Mouse (Mus musculus) forebrain, embryonic 10.5 days (tissue): ENCODE results near the gene Rab3c. TPM values are rescaled to one million over a fixed set of nuclear protein-coding genes. Genes with fewer than 3 reads are reported as not detected.
A peak's percentile ranks its signal among the peaks of the same experiment; 100 is the strongest.

Experiments used
- DNase-seq: peaks from one replicate; pipeline ENCODE4 v3.0.0-alpha.2; 2017; ENCODE audit warnings: low spot score; ENCODE audit errors: extremely low spot score
- H3K27ac ChIP-seq: fragments of 300-500 bp; sonication (generic); 2 replicates; pipeline ENCODE4 v1.5.1; 2016; ENCODE audit warnings: mild to moderate bottlenecking
- H3K27me3 ChIP-seq: fragments of 300-500 bp; sonication (generic); 2 replicates; pipeline ENCODE4 v1.6.1; 2016; ENCODE audit warnings: mild to moderate bottlenecking; ENCODE audit not compliant: poor library complexity, severe bottlenecking
- H3K36me3 ChIP-seq: fragments of 300-500 bp; sonication (generic); replicated peaks from 2 replicates; pipeline ENCODE4 v1.6.1; 2016; ENCODE audit warnings: mild to moderate bottlenecking, moderate library complexity
- H3K4me1 ChIP-seq: fragments of 300-500 bp; sonication (generic); 2 replicates; pipeline ENCODE4 v1.6.1; 2016
- H3K4me3 ChIP-seq: fragments of 300-500 bp; sonication (generic); 2 replicates; pipeline ENCODE4 v1.5.1; 2016; ENCODE audit warnings: mild to moderate bottlenecking, moderate library complexity
- H3K9me3 ChIP-seq: fragments of 300-500 bp; sonication (generic); 2 replicates; pipeline ENCODE4 v1.6.1; 2016; ENCODE audit warnings: mild to moderate bottlenecking, moderate library complexity
- WGBS: fragments of 180-500 bp; shearing (Covaris S2); methylation state at CpG from one replicate; pipeline ENCODE4 v1.1.7; 2016; 5-methylcytosine and 5-hydroxymethylcytosine counted together
- polyA plus RNA-seq: library from polyadenylated mRNA; unstranded; fragments of >200 nt; fragmentation: Nextera tagmentation; extraction: Ambion mirVana; gene quantifications from 2 replicates; pipeline ENCODE4 v1.2.1, GENCODE M21; 2016

Gene Rab3c
- polyA plus RNA-seq, 1 experiment from 2014 or later = 3.9 TPM

DNA sequence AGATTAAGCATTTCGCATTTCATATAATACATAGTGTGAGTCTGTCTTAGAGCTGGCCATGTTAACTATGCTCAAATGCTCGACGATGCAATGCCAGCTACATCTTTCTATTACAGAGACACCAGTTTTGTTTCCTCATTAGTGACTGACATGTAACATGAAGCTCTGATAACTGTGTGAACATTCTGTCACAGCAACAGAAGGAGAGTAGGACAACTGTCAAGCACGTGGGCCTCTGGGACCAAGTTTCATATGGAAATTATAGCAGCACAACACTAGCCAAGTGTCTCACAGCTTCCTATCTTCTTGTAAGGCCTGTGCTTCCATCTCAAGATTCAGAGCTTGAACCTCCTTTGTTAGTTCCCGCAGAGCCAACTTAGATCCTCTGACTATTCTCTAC is 163.9 kb downstream of the Rab3c start:
- H3K9me3 ChIP-seq = no peaks in the 10 kb centered on the region
- no peak for DNase-seq
- 89% methylated on average over 5 of the region's 5 CpGs for WGBS
- peaks cover 18% of the 10 kb centered on the region for H3K4me1 ChIP-seq
- peaks cover 4% of the 10 kb centered on the region for H3K27me3 ChIP-seq
- no peak overlapping the region for H3K27ac ChIP-seq
- no peak overlapping the region for H3K4me3 ChIP-seq
- no peaks in the 10 kb centered on the region for H3K36me3 ChIP-seq

DNA sequence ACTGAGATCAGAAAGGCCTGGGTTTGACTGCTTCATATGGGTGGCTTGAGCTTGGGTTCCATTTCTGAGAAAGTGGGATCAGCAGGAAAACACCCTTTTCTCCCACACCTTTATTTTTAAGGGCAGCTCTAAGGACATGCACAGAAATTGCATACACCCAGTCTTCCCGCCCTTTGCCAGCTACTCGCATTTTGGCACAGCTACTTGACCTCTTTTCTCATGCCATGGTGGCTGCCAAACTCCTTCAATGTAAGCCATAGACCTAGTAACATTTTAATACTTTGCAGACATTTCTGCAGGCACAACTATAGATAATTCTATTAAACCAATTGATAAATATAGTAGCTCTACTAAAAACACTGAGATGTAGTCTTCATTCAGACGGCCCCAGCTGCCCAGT is 164.5 kb downstream of the Rab3c start:
- 87% methylated on average over 3 of the region's 3 CpGs for WGBS

DNA sequence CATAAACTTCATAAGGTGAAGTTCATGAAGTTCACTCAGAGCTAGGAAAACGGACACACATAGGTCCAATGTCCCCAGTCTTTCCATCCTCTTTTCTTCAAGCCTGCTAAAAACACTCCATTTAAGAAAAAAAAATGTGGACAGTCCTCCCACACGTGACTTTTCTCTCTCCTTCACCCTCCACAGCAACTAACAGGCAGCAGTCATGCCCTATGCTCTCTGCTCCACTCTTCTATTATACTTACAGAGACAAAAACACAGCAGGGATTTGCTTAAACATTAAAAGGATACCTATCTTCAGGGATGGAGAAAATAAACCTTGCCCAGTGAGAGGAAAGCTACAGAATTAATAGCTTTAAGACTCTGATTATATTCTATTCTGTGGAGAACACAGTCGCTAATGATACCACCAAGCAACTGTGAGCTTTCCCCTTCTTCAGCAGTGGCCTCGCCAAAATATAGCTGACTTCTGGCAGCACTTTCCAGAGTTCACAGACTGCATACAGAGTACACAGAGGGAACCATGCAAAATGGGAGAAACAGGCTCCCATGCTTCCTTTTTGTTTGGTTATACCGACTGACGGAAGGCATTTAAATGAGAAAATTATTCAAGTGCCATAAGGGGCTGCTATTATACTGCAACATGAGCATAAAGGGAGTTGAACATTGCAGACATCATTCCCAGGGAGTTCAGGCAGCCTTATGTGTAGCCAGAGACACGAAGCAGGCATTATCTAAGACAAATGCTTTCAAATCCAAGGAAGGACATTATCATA is 165.7 kb downstream of the Rab3c start:
- H3K4me1 ChIP-seq = peaks cover 18% of the 10 kb centered on the region
- WGBS = 41% methylated on average over 7 of the region's 7 CpGs
- H3K9me3 ChIP-seq = no peaks in the 10 kb centered on the region
- H3K36me3 ChIP-seq = no peaks in the 10 kb centered on the region
- no peak for DNase-seq
- H3K27ac ChIP-seq = no peak overlapping the region
- H3K27me3 ChIP-seq = peaks cover 4% of the 10 kb centered on the region
- H3K4me3 ChIP-seq = no peak overlapping the region

More for the DNA sequence above, 164.5 kb downstream of the Rab3c start:
- Histone ChIP-seq H3K27me3 (peaks cover 4% of the 10 kb centered on the region), H3K36me3 (no peaks in the 10 kb centered on the region), H3K27ac (no peak overlapping the region), H3K4me3 (no peak overlapping the region), H3K4me1 (peaks cover 18% of the 10 kb centered on the region), H3K9me3 (no peaks in the 10 kb centered on the region)
- DNase-seq = no peak

DNA sequence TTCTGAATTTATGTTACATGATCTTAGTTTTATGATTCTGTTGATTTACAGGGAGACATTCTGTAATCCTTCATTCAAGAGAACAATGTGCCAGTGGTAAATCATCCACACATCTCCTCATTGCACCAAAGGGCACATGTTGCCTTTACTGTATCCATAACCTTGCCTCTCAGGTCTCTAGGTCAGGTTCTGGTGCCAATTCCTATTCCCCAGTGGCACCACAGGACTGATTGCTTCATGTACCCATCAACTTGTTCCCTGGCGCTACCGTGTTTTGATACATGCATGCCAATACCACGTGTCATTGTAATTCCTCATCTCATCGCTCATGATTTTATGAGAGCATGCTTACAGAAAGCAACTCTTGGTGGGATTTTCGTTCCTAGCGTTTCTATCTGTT is 167.1 kb downstream of the Rab3c start:
- WGBS = 95% methylated on average over 6 of the region's 6 CpGs
- peaks cover 4% of the 10 kb centered on the region for H3K27me3 ChIP-seq
- DNase-seq = no peak
- H3K27ac ChIP-seq = no peak overlapping the region
- no peak overlapping the region for H3K4me3 ChIP-seq
- H3K36me3 ChIP-seq = no peaks in the 10 kb centered on the region
- no peaks in the 10 kb centered on the region for H3K9me3 ChIP-seq
- peaks cover 18% of the 10 kb centered on the region for H3K4me1 ChIP-seq

DNA sequence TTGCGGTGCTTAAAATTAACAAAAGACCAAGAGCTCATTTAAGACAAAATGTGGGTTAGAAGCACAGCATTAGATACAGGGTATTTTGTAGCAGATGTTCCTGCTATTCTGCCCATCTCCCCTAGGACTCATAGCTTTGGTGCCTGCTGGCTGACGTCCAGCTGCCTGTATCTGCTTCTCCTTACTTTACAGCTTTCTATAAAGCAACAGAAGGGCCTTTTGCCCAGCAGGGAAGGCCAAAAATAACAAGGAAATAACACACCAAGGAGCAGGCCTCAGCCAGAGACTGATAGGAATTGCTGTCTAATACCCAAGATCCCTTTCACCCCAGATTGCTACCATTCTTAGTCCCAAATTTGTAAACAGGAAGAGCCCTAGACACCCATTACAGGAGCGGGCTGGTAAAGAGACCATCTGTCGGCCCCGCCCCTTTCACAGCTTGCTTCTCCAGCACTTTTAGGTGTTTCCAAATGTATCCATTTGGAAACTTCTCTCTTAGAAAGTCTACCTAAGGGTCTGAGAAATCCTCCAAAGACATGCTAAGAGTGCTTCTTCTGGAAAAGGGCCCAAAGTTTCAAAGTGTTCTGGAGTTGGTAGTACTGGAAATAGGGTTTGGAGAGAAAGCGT is 183.3 kb downstream of the Rab3c start:
- Histone ChIP-seq H3K4me1 (peaks cover 22% of the 10 kb centered on the region), H3K4me3 (no peak overlapping the region)
- DNase-seq = no peak

DNA sequence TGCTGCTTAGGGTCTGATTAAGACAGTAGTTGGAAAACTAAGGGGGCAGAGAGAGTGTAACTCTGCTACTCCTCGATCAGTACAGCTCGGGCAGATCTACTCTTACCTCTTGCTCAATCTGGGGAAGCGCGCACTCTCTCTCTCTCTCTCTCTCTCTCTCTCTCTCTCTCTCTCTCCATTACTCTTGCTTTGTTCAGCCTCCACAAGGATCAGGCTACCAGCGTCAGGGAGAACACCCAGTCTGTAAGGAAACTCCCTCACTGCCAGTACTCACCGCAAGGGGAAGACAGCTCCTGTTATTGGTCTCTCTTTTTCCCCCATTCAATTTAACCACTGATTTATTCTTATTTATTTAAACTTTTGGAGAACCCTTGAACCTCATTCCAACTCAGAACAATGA is 185.8 kb downstream of the Rab3c start:
- H3K27me3 ChIP-seq = no peaks in the 10 kb centered on the region
- WGBS = 71% methylated on average over 6 of the region's 6 CpGs
- peaks cover 22% of the 10 kb centered on the region for H3K4me1 ChIP-seq
- H3K9me3 ChIP-seq = no peaks in the 10 kb centered on the region; the same call in 1 of the 2 replicates
- no peak for DNase-seq
- H3K27ac ChIP-seq = 0 out of 2 replicates have a peak overlapping the region, but pooled peaks have one; percentile 25
- H3K36me3 ChIP-seq = no peaks in the 10 kb centered on the region
- H3K4me3 ChIP-seq = no peak overlapping the region

More for the DNA sequence above, 183.3 kb downstream of the Rab3c start:
- H3K9me3 ChIP-seq = no peaks in the 10 kb centered on the region; the same call in 1 of the 2 replicates
- H3K36me3 ChIP-seq = no peaks in the 10 kb centered on the region
- H3K27me3 ChIP-seq = no peaks in the 10 kb centered on the region
- no peak overlapping the region for H3K27ac ChIP-seq
- 89% methylated on average over 6 of the region's 6 CpGs for WGBS

DNA sequence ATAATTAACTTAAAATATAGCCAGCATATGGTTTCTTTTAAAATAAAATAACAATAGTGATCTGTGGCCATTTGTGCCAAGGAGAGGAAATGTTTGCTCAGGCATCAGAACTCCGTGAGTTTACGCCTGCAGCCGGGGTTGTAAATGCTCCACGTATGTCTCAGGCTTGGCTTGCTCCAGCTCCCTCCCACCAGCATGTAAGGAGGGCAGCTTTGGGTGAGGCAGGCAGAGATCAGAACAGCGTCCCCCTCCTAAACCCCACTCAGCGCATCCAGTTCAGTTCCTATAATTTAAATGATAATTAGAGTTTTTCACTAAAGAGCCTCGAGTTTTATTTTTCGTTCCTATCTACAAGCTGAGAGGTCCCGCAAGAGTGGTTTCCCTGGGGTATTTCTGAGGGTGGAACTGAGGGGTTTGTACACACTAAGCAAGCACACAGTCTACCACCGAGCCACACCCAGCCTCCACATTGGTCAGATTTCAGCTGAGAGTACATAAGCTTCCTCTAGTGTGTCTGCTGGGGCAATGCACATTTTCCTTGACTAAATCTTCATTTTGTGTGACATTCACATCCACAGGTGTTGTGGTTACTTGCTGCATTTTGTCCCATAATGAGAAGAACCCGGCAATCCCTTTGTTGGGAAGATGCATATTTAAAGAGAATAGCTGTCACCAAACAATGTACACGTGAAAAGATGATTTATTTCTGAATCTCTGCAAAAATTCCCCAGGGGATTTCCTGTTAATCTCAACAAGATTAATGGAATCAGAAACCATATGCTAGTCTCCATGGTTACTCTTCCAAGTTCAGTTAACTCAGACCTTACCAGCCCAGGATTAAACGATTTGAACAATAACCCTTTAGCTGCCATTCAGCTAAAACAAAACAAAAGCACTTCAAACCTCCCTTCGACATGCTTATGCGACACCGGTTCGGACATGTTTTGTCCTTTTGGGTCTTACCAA is 186.8 kb downstream of the Rab3c start:
- Histone ChIP-seq H3K27me3 (no peaks in the 10 kb centered on the region), H3K4me3 (no peak overlapping the region), H3K36me3 (no peaks in the 10 kb centered on the region), H3K9me3 (no peaks in the 10 kb centered on the region; the same call in 1 of the 2 replicates), H3K27ac (no peak overlapping the region), H3K4me1 (peaks cover 22% of the 10 kb centered on the region)
- 74% methylated on average over 17 of the region's 17 CpGs for WGBS
- no peak for DNase-seq

DNA sequence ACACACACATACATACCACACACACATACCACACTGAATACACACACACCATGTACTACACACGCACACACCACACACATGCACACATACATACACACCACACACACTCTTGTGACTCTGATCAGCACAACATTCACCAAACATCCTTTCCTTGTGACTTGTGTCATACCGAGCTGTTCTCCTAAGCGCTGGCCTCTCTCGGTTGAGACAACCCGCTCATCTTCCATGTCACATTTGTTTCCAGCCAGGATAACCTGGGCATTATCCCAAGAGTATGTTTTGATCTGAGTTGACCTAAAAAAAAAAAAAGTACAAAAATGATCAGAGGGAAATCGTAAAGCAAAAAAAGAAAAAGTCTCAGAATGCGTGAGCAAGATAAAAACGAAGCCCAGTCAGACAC is 196.8 kb downstream of the Rab3c start:
- H3K27me3 ChIP-seq = no peaks in the 10 kb centered on the region
- no peak overlapping the region for H3K4me3 ChIP-seq
- no peak for DNase-seq
- no peaks in the 10 kb centered on the region; the same call in 1 of the 2 replicates for H3K9me3 ChIP-seq
- no peak overlapping the region for H3K27ac ChIP-seq
- 92% methylated on average over 8 of the region's 8 CpGs for WGBS
- no peaks in the 10 kb centered on the region for H3K36me3 ChIP-seq
- H3K4me1 ChIP-seq = no peaks in the 10 kb centered on the region

DNA sequence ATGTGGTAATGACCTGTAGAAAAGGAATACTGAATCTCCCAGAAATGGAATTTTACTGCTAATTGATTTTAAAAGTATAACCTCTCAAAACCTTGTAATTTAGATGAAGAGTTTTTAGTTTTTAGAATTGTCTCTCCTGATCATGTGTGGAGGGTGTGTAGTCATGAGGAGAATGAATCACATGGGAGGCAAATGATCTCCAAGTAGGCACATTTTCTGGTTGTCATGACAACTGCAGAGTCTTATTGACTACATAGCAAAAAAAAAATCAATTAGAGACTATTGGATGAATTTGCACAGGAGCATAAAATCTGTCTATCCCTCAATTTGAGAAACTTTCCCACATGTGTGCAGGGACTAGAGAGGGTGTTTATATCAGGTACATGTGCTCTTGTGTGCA is 199.6 kb downstream of the Rab3c start:
- H3K4me3 ChIP-seq = no peak overlapping the region
- H3K4me1 ChIP-seq = no peaks in the 10 kb centered on the region
- no peaks in the 10 kb centered on the region; the same call in 1 of the 2 replicates for H3K9me3 ChIP-seq
- no peaks in the 10 kb centered on the region for H3K36me3 ChIP-seq
- no peak for DNase-seq
- H3K27ac ChIP-seq = no peak overlapping the region
- no peaks in the 10 kb centered on the region for H3K27me3 ChIP-seq

DNA sequence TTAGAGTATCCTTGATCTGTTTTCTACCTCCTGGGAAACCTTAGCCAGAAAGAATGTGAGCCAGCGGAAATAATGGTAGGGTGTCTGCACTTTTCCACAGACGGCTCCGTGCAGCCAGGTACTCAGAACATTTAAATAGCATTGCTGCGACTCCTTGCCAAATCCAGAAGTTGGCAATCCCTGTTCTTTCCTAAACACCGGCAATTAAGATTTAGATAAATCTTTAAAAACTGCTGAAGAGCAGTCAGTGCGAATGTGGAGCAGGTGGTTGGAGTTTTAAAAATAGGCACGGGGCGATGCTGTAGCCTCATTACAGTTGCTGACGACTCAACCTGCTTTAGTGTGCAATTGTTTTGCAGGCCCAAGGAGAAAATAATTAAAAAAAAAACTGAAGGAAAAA is 205.2 kb downstream of the Rab3c start:
- Histone ChIP-seq H3K4me3 (no peak overlapping the region), H3K27ac (no peak overlapping the region), H3K4me1 (peaks cover 5% of the 10 kb centered on the region), H3K9me3 (no peaks in the 10 kb centered on the region), H3K36me3 (no peaks in the 10 kb centered on the region), H3K27me3 (no peaks in the 10 kb centered on the region)
- WGBS = 93% methylated on average over 9 of the region's 9 CpGs
- DNase-seq = no peak

DNA sequence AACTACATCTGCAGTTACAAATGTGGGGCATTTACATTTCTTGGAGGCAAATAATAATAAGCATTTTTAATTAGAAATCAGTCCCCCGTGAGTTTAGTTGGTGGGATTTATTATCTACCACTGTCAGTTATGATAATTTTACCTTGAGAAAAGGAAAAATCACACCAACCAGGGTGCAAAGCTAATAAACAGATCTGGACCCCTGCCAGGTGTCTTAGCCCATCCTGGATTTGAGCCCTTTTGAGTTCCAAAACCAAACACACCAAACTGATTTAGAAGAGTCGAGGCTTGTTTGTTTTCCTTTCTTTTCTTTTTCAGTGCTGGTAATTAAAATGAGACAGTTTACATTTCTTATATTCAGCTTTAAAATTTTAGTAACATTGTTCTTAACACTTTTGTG is 206.6 kb downstream of the Rab3c start:
- 74% methylated on average over 2 of the region's 2 CpGs for WGBS
- Histone ChIP-seq H3K9me3 (no peaks in the 10 kb centered on the region), H3K4me1 (peaks cover 5% of the 10 kb centered on the region), H3K36me3 (no peaks in the 10 kb centered on the region), H3K27ac (no peak overlapping the region), H3K27me3 (no peaks in the 10 kb centered on the region), H3K4me3 (no peak overlapping the region)
- DNase-seq = no peak

DNA sequence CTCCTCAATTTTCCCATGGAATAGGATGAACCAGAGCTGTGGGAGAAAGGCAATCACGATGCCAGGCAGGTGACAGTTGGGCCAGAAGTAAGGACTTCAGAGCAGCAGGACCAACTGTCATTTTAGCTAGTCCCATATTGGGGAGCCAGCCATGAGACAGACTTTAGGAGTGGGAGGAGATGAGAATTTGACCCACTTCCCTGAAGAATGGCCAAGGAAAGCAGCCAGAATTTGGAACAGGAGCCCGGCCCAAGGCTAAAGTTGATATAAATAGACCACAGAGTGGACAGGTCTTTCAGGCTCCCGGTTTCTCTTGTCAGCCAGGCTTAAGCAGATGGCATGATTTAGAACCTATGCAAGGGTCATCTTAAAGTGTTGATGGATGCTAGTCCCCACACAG is 213.6 kb downstream of the Rab3c start:
- no peaks in the 10 kb centered on the region for H3K9me3 ChIP-seq
- no peak overlapping the region for H3K27ac ChIP-seq
- no peak for DNase-seq
- no peak overlapping the region for H3K4me3 ChIP-seq
- H3K36me3 ChIP-seq = no peaks in the 10 kb centered on the region
- no peaks in the 10 kb centered on the region for H3K27me3 ChIP-seq
- WGBS = 80% methylated on average over 3 of the region's 3 CpGs
- H3K4me1 ChIP-seq = peaks cover 10% of the 10 kb centered on the region
